Mouse (Mus musculus) CD4-positive, CD25-positive, alpha-beta regulatory T cell, adult 4 months (primary cell): ENCODE results near the gene Clec3b. TPM values are rescaled to one million over a fixed set of nuclear protein-coding genes. Genes with fewer than 3 reads are reported as not detected.

Experiments
- polyA plus RNA-seq, 2 experiments: library from polyadenylated mRNA; unstranded; fragments of 100-300 nt; shearing (Covaris generic); gene quantifications; one replicate each; pipeline ENCODE4 v1.2.1; 2017

Gene Clec3b
- polyA plus RNA-seq, 2 experiments from 2014 or later, result not detected

Other genes with a start within 250 kb of the Clec3b start
- not detected for gene Zfp105, start 227.9 kb upstream of the Clec3b start, polyA plus RNA-seq
- gene 1110059G10Rik, start 199.9 kb upstream of the Clec3b start, polyA plus RNA-seq, result 10 to 100 TPM; 25.4 to 31.7 TPM
- 1 to 10 TPM; 5.7 to 8.5 TPM for gene Kif15, start 199.9 kb upstream of the Clec3b start, polyA plus RNA-seq
- 10 to 100 TPM; 15.1 to 18.6 TPM for gene Tmem42, start 129.6 kb upstream of the Clec3b start, polyA plus RNA-seq
- 1 to 10 TPM in 1 of 2 experiments, under 1 TPM in 1; 0.83 to 1.7 TPM for gene Tgm4, start 116.2 kb upstream of the Clec3b start, polyA plus RNA-seq
- gene Zdhhc3, start 37.7 kb upstream of the Clec3b start, polyA plus RNA-seq, result 10 to 100 TPM; 11.5 to 13.1 TPM
- gene Exosc7, start 37.7 kb upstream of the Clec3b start, polyA plus RNA-seq, result 100 to 1,000 TPM; 105 to 108 TPM
- gene Cdcp1, start 65.1 kb downstream of the Clec3b start, polyA plus RNA-seq, result 1 to 10 TPM; 3.1 to 4.6 TPM
- 1 to 10 TPM in 1 of 2 experiments, not detected in 1; 1.0 TPM for gene Tmem158, start 109.8 kb downstream of the Clec3b start, polyA plus RNA-seq
- 1,000 to 10,000 TPM in 1 of 2 experiments, 100 to 1,000 TPM in 1; 704 to 1,559 TPM for gene Lars2, start 216.0 kb downstream of the Clec3b start, polyA plus RNA-seq